Mouse (Mus musculus) C2C12 (cell line): ENCODE results near the gene Pld5.

Experiments
- CEBPB ChIP-seq: IDR thresholded peaks from one replicate; pipeline ENCODE4 v1.6.1; 2011; ENCODE audit warnings: low read depth, mild to moderate bottlenecking, control low read depth, moderate library complexity
- CTCF ChIP-seq: IDR thresholded peaks from one replicate; pipeline ENCODE4 v1.5.1; 2011; ENCODE audit not compliant: control insufficient read depth, insufficient read depth, insufficient read length
- FOSL1 ChIP-seq: IDR thresholded peaks from one replicate; pipeline ENCODE4 v1.8.0; 2011; ENCODE audit warnings: mild to moderate bottlenecking, low read length; ENCODE audit not compliant: poor library complexity, insufficient read depth, severe bottlenecking
- MAX ChIP-seq: IDR thresholded peaks from one replicate; pipeline ENCODE4 v1.6.1; 2011; ENCODE audit warnings: mild to moderate bottlenecking, control low read depth
- MYOD1 ChIP-seq: IDR thresholded peaks from one replicate; pipeline ENCODE4 v1.6.1; 2011; ENCODE audit warnings: low read depth; ENCODE audit not compliant: control insufficient read depth, insufficient read length
- MYOG ChIP-seq: IDR thresholded peaks from one replicate; pipeline ENCODE4 v1.6.1; 2011; ENCODE audit not compliant: control insufficient read depth, insufficient read length; ENCODE audit errors: extremely low read depth
- USF1 ChIP-seq: IDR thresholded peaks from one replicate; pipeline ENCODE4 v1.6.1; 2011; ENCODE audit warnings: low read depth, mild to moderate bottlenecking, control low read depth, moderate library complexity

DNA sequence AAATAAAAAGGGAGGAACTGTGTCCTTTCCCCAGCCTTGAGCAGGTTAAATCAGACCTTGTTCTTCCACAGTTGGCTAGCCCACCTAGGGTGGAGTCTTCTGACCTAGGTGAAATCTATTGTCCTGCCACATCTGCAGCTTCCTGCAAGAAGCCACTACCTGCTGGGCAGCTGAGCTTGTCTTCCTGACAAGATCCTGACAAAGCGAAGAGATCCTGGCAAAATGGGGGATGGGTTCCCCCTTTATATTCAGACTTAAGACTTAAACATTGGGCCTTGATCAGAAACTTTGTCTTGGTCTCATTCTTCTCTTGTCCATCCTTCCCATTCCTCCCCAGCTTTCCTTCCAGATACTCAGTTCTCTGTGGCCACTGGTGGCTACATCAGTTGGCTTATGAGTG lies 246.0 kb downstream of the Pld5 start:
- no peak for TF ChIP-seq CTCF
- no peak for TF ChIP-seq MAX
- TF ChIP-seq MYOG = no peak
- TF ChIP-seq USF1 = no peak
- TF ChIP-seq CEBPB = no peak
- no peak for TF ChIP-seq FOSL1
- no peak for TF ChIP-seq MYOD1
